Comparison of ENCODE assay signal across 11 mouse cellular contexts in the genomic region with DNA sequence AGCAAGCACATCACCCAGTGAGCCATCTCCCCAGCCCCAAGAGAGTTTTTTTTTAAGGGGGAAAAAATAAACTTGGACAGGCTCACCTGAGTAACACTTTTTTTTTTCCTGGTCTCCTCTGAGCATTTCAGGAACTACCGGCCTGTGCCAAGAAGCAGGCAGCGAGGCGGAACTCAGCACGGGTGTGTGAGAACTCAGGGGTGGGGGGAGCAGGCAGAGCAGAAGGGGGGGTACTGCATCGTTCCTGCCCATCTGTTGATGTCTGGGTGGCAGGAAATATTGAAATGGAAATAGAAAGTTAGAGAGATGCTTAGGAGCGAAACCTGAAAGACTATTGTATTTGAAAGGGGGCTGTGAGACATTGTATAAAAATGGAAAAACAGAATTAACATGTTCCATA.
DNase-seq lines count a peak whose midpoint lies in the region; TF ChIP-seq lines count a peak whose summit lies in the region.
"Had no signal": no experiment of that assay in that cellular context is flagged by ENCODE, and none has a peak within 500 bp of the region (broad histone marks: within the 10 kb centered on the region; RNA-seq: fewer than 3 reads in every experiment).

No protein-coding gene starts in this region.

- H3K36me3 ChIP-seq in thymus, adult 2 months (ENCODE audit: control insufficient read depth, insufficient read depth, low read length), result no peaks in the 10 kb centered on the region

- TF ChIP-seq POLR2A in thymus, adult 2 months (IDR thresholded peaks at IDR 0.05; ENCODE audit: control insufficient read depth, extremely low read depth, insufficient read depth, low read length, poor library complexity), result no peak

- WGBS in thymus, adult 2 months, result 10% methylated on average over 6 of the region's 6 CpGs

- peaks cover 52% of the 10 kb centered on the region for H3K4me1 ChIP-seq in thymus, adult 2 months (replicated peaks; ENCODE audit: control insufficient read depth, insufficient read depth, low read length)

- TF ChIP-seq CTCF in thymus, adult 2 months (IDR thresholded peaks at IDR 0.05; ENCODE audit: borderline replicate concordance, control insufficient read depth, extremely low read depth, insufficient read depth, low read length, poor library complexity), result no peak

- no peaks in the 10 kb centered on the region for H3K27me3 ChIP-seq in thymus, adult 2 months (ENCODE audit: control insufficient read depth, insufficient read depth, low read length)

- H3K27ac ChIP-seq in thymus, adult 2 months (ENCODE audit: control insufficient read depth, insufficient read depth, low read length), result peak overlapping the region; percentile 81
- H3K27ac ChIP-seq: kidney, postnatal 0 days had no signal

- peak overlapping the region; percentile 5 for H3K4me3 ChIP-seq in thymus, adult 2 months (ENCODE audit: control insufficient read depth, insufficient read depth, low read length)

- DNase-seq in kidney, postnatal 10 days, result peak; percentile 43
- no peak for DNase-seq in kidney, adult 11 months
- peak; percentile 59 for DNase-seq in thymus, adult 2 months
- no peak for DNase-seq in thymus, postnatal 4 days
- peak; percentile 43 to 47 for DNase-seq in kidney, postnatal 4 days
- peak; percentile 62 for DNase-seq in thymus, postnatal 25 days
- DNase-seq in heart, adult 9 months (ENCODE audit: low spot score in 2 of 2), result no peak
- no peak for DNase-seq in urinary bladder, postnatal 25 days (ENCODE audit: low spot score)
- DNase-seq: adrenal gland, postnatal 14 days; lung, adult 18-20 months had no signal

Comparison
In these comparisons a context has a peak if more than half of its experiments do, and no peak if none do; other contexts are left out.
1. DNase-seq: peak in kidney, postnatal 10 days (single experiment), thymus, adult 2 months (single experiment), kidney, postnatal 4 days (2 of 2) and thymus, postnatal 25 days (single experiment); none in kidney, adult 11 months (single experiment), thymus, postnatal 4 days (single experiment), heart, adult 9 months (0 of 2) and urinary bladder, postnatal 25 days (single experiment).